Mouse (Mus musculus): ENCODE measurements around the gene Fstl4. TPM values are rescaled to one million over a fixed set of nuclear protein-coding genes. Genes with fewer than 3 reads are reported as not detected.
"Not testable (repeated sequence)": the region's sequence is repeated elsewhere in the genome, so short reads cannot be mapped to it uniquely, and the experiment has no call there.

Fstl4 gene
- polyA plus RNA-seq, 1 experiment, result not detected

- H3K36me3 ChIP-seq (ENCODE audit: control insufficient read depth, insufficient read depth), result no peaks in the 10 kb centered on the region
- no peak for TF ChIP-seq MAX (IDR thresholded peaks at IDR 0.05)
- TF ChIP-seq CTCF (IDR thresholded peaks at IDR 0.05; ENCODE audit: control insufficient read depth, insufficient read depth, insufficient read length), result no peak
- TF ChIP-seq CEBPB (IDR thresholded peaks at IDR 0.05; ENCODE audit: low read depth), result no peak
- no peak for TF ChIP-seq MYOG (IDR thresholded peaks at IDR 0.05; ENCODE audit: control insufficient read depth, extremely low read depth, insufficient read length)
- TF ChIP-seq MYOD1 (IDR thresholded peaks at IDR 0.05; ENCODE audit: control insufficient read depth, insufficient read length, low read depth), result no peak
- TF ChIP-seq FOSL1 (IDR thresholded peaks at IDR 0.05; ENCODE audit: insufficient read depth, low read length, poor library complexity, severe bottlenecking), result no peak
- no peak for TF ChIP-seq USF1 (IDR thresholded peaks at IDR 0.05; ENCODE audit: low read depth)
- no peak overlapping the region for H3ac ChIP-seq (ENCODE audit: control insufficient read depth, insufficient read length, low read depth)
- H3K79me2 ChIP-seq (ENCODE audit: control insufficient read depth, insufficient read depth), result no peaks in the 10 kb centered on the region
- no peaks in the 10 kb centered on the region for H3K79me3 ChIP-seq (ENCODE audit: low read depth)
- no peak overlapping the region for H3K4me3 ChIP-seq (ENCODE audit: insufficient read depth, poor library complexity, severe bottlenecking)
- H3K27me3 ChIP-seq (ENCODE audit: control insufficient read depth, insufficient read depth, insufficient read length), result peaks cover 21% of the 10 kb centered on the region
These were observed 418.4 kb downstream of the Fstl4 start for GRCm38 (mm10) chr11:53182858-53183257.

GRCm38 (mm10) chr11:53184046-53184445 is 419.6 kb downstream of the Fstl4 start:
- no peaks in the 10 kb centered on the region for H3K79me2 ChIP-seq (ENCODE audit: control insufficient read depth, insufficient read depth)
- no peaks in the 10 kb centered on the region for H3K36me3 ChIP-seq (ENCODE audit: control insufficient read depth, insufficient read depth)
- no peak overlapping the region for H3K4me3 ChIP-seq (ENCODE audit: insufficient read depth, poor library complexity, severe bottlenecking)
- peaks cover 18% of the 10 kb centered on the region for H3K27me3 ChIP-seq (ENCODE audit: control insufficient read depth, insufficient read depth, insufficient read length)
- H3ac ChIP-seq (ENCODE audit: control insufficient read depth, insufficient read length, low read depth), result no peak overlapping the region
- TF ChIP-seq MYOD1 (IDR thresholded peaks at IDR 0.05; ENCODE audit: control insufficient read depth, insufficient read length, low read depth) (no peak), CEBPB (IDR thresholded peaks at IDR 0.05; ENCODE audit: low read depth) (no peak), MAX (IDR thresholded peaks at IDR 0.05) (no peak), CTCF (IDR thresholded peaks at IDR 0.05; ENCODE audit: control insufficient read depth, insufficient read depth, insufficient read length) (no peak), MYOG (IDR thresholded peaks at IDR 0.05; ENCODE audit: control insufficient read depth, extremely low read depth, insufficient read length) (no peak), USF1 (IDR thresholded peaks at IDR 0.05; ENCODE audit: low read depth) (no peak), FOSL1 (IDR thresholded peaks at IDR 0.05; ENCODE audit: insufficient read depth, low read length, poor library complexity, severe bottlenecking) (no peak)
- no peaks in the 10 kb centered on the region for H3K79me3 ChIP-seq (ENCODE audit: low read depth)

- Histone ChIP-seq H3K79me2 (ENCODE audit: control insufficient read depth, insufficient read depth) (no peaks in the 10 kb centered on the region), H3ac (ENCODE audit: control insufficient read depth, insufficient read length, low read depth) (no peak overlapping the region), H3K79me3 (ENCODE audit: low read depth) (no peaks in the 10 kb centered on the region), H3K4me3 (ENCODE audit: insufficient read depth, poor library complexity, severe bottlenecking) (no peak overlapping the region), H3K36me3 (ENCODE audit: control insufficient read depth, insufficient read depth) (no peaks in the 10 kb centered on the region), H3K27me3 (ENCODE audit: control insufficient read depth, insufficient read depth, insufficient read length) (peaks cover 18% of the 10 kb centered on the region)
- TF ChIP-seq MYOG (IDR thresholded peaks at IDR 0.05; ENCODE audit: control insufficient read depth, extremely low read depth, insufficient read length) (no peak), MAX (IDR thresholded peaks at IDR 0.05) (no peak), CEBPB (IDR thresholded peaks at IDR 0.05; ENCODE audit: low read depth) (no peak), CTCF (IDR thresholded peaks at IDR 0.05; ENCODE audit: control insufficient read depth, insufficient read depth, insufficient read length) (no peak), FOSL1 (IDR thresholded peaks at IDR 0.05; ENCODE audit: insufficient read depth, low read length, poor library complexity, severe bottlenecking) (no peak), MYOD1 (IDR thresholded peaks at IDR 0.05; ENCODE audit: control insufficient read depth, insufficient read length, low read depth) (no peak), USF1 (IDR thresholded peaks at IDR 0.05; ENCODE audit: low read depth) (no peak)
These were observed 420.3 kb downstream of the Fstl4 start for GRCm38 (mm10) chr11:53184698-53185097.

GRCm38 (mm10) chr11:53187427-53188140 is 423.1 kb downstream of the Fstl4 start:
- H3K36me3 ChIP-seq (ENCODE audit: control insufficient read depth, insufficient read depth), result no peaks in the 10 kb centered on the region
- H3K27me3 ChIP-seq (ENCODE audit: control insufficient read depth, insufficient read depth, insufficient read length), result peaks cover 16% of the 10 kb centered on the region
- no peaks in the 10 kb centered on the region for H3K79me3 ChIP-seq (ENCODE audit: low read depth)
- TF ChIP-seq MAX (IDR thresholded peaks at IDR 0.05) (no peak), MYOG (IDR thresholded peaks at IDR 0.05; ENCODE audit: control insufficient read depth, extremely low read depth, insufficient read length) (no peak)
- H3K79me2 ChIP-seq (ENCODE audit: control insufficient read depth, insufficient read depth), result no peaks in the 10 kb centered on the region
- no peak overlapping the region for H3K4me3 ChIP-seq (ENCODE audit: insufficient read depth, poor library complexity, severe bottlenecking)
- H3ac ChIP-seq (ENCODE audit: control insufficient read depth, insufficient read length, low read depth), result no peak overlapping the region

DNA sequence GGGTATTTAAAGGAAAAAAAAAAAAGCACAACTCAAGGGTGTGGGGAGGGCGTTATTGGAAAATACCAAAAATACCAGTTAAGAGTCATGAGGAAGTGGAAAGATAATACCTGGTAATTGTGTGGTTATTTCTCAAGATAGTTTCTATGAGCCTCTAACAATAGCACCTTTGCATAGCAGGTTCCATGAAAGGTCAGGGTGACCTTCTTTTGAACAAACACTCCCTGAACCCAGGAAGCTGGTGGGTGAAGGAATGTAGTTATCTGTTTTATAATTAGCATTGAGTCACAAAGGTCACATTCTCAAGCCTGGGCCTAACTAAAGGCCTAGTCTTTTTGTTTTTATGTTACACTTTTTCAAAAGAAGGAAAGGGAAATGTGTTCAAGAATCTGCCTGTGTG is 432.1 kb downstream of the Fstl4 start:
- not testable (repeated sequence) for H3K36me3 ChIP-seq (ENCODE audit: control insufficient read depth, insufficient read depth); H3K4me3 ChIP-seq (ENCODE audit: insufficient read depth, poor library complexity, severe bottlenecking); H3K79me3 ChIP-seq (ENCODE audit: low read depth); H3K79me2 ChIP-seq (ENCODE audit: control insufficient read depth, insufficient read depth); H3ac ChIP-seq (ENCODE audit: control insufficient read depth, insufficient read length, low read depth); H3K27me3 ChIP-seq (ENCODE audit: control insufficient read depth, insufficient read depth, insufficient read length)

DNA sequence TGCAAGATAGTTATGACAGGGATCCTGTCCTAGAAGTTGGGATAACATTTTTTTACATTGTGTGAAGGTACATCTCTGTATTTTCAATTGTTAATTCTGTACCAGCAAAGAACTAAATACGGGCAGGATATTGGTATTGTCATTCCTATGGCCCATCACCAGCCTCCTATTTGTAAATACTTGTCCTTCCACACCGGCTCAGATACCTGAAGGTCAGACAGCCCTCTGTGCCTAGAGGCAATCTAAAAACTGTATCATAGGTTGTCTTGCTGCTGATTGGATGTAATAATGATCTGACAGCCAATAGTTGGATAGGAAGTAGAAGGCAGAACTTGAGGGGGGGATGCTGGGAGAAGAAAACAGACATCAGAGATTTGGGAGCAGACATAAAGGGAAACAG is 432.7 kb downstream of the Fstl4 start:
- H3K27me3 ChIP-seq (ENCODE audit: control insufficient read depth, insufficient read depth, insufficient read length), result peaks cover 4% of the 10 kb centered on the region
- TF ChIP-seq USF1 (IDR thresholded peaks at IDR 0.05; ENCODE audit: low read depth) (no peak), CEBPB (IDR thresholded peaks at IDR 0.05; ENCODE audit: low read depth) (no peak), FOSL1 (IDR thresholded peaks at IDR 0.05; ENCODE audit: insufficient read depth, low read length, poor library complexity, severe bottlenecking) (no peak), MYOD1 (IDR thresholded peaks at IDR 0.05; ENCODE audit: control insufficient read depth, insufficient read length, low read depth) (no peak), MYOG (IDR thresholded peaks at IDR 0.05; ENCODE audit: control insufficient read depth, extremely low read depth, insufficient read length) (no peak), CTCF (IDR thresholded peaks at IDR 0.05; ENCODE audit: control insufficient read depth, insufficient read depth, insufficient read length) (no peak), MAX (IDR thresholded peaks at IDR 0.05) (no peak)
- H3ac ChIP-seq (ENCODE audit: control insufficient read depth, insufficient read length, low read depth), result no peak overlapping the region
- H3K79me3 ChIP-seq (ENCODE audit: low read depth), result no peaks in the 10 kb centered on the region
- no peak overlapping the region for H3K4me3 ChIP-seq (ENCODE audit: insufficient read depth, poor library complexity, severe bottlenecking)
- H3K79me2 ChIP-seq (ENCODE audit: control insufficient read depth, insufficient read depth), result no peaks in the 10 kb centered on the region
- no peaks in the 10 kb centered on the region for H3K36me3 ChIP-seq (ENCODE audit: control insufficient read depth, insufficient read depth)
